Mouse (Mus musculus) layer of hippocampus, adult 18-20 months (tissue): ENCODE results near the gene Wdr53. TPM values are rescaled to one million over a fixed set of nuclear protein-coding genes. Genes with fewer than 3 reads are reported as not detected.
"Not testable (repeated sequence)": the region's sequence is repeated elsewhere in the genome, so short reads cannot be mapped to it uniquely, and the experiment has no call there.

Experiments
- DNase-seq, 2 experiments: peaks; one replicate each; pipeline ENCODE4 v3.0.0; 2022; ENCODE audit warnings: low spot score in 2 of 2
- long read RNA-seq: library from polyadenylated mRNA; stranded (forward); transcript quantifications from one replicate; pipeline ENCODE4 v2.0.0, GENCODE M21; 2021
- total RNA-seq, 2 experiments: library from RNA; stranded (reverse); gene quantifications; 2 replicates each; pipeline ENCODE4 v1.2.3; 2021

Gene Wdr53
- 10 to 100 TPM; 13.2 to 14.0 TPM for total RNA-seq
- long read RNA-seq, partial matches to known transcripts = 2 of 9 reads
- long read RNA-seq, other reads (novel, unspliced or antisense) = 2 of 9 reads

DNA sequence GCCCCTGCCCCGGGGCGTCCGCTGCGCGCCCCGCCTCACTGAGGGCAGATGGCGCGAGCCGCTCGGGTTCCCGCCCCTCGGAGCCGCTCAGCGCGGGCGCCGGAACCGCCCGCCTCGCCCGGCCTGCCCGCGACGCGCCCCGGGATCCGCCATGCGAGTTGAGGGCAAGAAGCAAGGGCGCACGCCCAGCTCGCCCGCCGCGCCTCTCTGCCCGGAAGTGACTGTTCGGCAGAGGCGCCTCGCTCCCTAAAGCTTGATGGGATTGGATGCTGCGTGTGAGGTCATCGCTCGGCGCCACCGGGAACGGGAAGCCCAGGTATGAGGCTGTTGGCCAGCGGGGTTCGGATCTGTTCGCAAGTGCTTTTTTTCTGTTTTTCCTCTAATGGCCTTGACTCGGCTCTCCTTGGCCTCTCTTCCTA is at the start of gene Wdr53, which contains the start of gene Fbxo45:
Gene Wdr53, plus strand, starts transcription at position 276 of the 419 bp plus-strand sequence.
Gene Fbxo45, minus strand, starts transcription at position 207 of the 419 bp plus-strand sequence.
- DNase-seq = peak; percentile 97 to 99

DNA sequence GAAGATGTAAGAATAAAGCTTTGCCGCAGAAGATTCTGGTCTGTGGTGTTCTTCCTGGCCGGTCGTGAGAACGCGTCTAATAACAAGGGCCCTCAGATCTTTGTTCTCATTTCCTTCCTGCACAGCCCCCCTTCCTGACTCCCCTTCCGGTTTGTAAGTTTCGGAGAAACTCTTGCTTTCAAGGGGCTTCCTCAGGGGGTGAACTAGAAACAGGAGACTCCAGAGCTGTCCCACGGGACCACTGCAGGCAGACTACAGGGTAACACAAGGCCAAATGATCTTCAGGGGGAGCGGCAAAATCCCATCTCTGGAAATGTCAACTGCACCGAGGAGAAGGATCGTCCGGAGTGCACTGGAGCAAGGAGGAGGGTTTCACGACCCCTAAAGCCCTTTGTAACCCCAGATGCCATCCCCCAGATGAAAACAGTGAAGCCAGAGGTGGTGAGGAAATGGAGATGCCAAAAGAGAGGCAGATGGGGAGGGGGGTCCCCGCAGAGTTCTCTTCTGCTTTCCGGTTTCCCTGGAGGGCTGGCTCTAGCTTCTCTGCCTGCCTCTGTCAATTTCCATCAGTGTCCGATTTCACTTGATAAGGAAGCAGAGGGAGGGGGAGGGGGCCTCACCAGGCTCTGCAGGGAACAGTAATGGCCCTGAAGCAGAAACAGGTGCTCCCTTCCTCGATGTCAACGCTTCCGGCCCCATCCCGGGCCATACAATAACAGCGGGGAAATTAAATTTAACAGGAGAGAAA is 46.6 kb upstream of the Wdr53 start:
- no peak for DNase-seq

DNA sequence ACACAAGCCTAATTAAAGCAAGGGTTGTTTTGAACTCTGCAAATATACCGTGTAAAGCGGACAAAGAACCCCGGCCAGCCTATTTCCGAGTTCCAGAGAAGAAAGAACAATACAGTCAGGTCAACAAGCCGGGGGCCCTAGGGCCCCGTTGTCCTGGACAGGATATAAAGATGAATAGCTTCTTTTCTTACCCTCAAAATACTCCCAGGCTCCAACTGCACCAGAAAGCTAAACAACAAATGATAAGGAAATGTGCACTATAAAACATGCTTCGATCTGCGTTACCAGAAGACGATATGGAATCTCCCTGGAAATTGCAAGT is 46.1 kb upstream of the Wdr53 start:
- DNase-seq = no peak

DNA sequence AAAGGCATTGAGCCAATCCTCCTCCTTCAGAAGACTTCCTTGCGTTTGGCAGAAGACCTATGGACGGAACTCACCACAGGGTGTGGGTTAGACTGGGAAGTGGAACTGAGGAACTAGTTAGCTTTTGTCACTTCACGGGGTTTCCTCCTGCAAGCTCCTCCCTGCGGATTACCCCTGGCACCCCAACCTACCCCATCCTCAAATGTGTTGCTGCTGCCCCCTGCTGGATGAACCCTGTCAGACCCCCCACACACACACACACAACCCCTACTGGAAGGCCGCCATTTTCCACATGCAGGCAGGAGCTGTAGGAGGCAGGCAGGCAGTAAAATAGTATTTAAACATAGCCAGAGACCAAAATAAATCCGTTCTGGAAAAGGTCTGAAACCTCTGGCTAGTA is 44.3 kb upstream of the Wdr53 start:
- DNase-seq = peak in 1 of 2 experiments; percentile 30

DNA sequence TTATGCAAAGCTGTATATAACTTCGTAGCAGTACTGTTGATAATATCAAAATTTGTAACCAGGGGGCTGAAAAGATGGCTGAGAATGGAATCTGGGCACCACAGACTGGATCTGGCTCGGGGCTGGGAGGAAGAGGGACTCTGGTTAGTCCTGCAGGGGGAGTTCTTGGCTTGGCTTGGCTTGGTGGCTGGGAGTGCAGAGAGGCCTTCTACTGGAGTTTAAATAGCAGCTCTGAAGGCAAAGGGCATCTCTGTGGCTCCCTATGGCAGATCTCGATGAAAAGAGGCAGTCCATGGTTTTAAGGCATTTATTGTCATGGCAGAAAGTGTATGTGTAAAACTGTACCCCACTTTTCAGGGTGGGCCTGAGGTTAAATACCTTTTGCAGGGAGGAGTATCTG is 42.1 kb upstream of the Wdr53 start:
- no peak for DNase-seq

DNA sequence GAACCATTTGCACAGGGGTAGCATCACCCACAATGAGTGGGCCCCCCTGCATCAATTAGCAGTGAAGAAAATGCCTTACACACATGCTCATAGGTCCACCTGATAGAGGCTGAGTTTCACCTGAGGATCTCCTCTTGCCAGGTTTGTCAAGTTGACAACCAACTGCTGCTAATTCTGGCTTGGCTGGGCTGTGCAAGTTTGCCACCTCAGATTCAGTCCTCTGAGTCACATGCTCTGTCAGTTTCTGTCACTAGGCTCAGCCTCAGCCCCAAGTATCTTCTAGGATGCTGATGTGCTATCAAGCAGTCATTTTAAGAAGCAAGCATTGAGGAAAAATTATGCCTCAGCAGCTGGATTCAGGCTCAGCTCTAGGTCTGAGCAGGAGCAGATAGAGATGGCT is 32.9 kb upstream of the Wdr53 start:
- DNase-seq = no peak

DNA sequence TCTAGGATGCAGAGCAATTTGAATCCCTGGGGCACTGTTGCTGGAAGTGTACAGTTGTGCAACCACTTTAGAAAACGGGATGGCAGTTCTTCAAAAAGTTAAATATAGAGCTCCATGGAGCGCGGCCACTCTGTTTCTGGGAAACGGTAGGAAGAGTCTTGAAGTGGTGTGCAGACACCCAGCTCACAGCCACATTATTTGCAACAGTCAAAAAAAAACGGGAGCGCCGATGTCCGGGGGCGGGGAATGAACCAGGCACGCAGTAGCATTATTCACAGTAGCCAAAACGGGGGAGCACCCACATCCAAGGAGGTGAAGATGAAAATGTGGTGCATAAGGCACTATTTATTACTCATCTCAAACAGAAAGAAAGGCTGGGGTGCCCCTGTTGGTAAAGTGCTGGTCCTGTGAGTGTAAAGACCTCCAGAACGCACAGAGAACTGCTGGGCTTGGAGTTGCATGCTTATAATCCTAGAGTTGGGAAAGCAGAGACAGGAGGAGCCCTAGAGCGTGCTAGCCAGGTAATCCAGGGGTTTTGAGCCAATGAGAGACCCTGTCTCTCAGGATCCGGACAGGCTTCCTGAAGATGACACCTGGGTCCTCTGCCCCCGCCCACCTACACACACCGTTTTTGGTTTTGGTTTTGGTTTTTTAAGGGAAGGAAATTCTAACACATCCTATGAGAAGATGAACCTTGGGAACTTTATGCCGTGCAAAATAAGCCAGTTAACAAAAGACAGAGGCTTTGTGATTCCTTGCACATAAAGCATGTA is 32.0 kb upstream of the Wdr53 start:
- peak in 1 of 2 experiments; percentile 44 for DNase-seq

DNA sequence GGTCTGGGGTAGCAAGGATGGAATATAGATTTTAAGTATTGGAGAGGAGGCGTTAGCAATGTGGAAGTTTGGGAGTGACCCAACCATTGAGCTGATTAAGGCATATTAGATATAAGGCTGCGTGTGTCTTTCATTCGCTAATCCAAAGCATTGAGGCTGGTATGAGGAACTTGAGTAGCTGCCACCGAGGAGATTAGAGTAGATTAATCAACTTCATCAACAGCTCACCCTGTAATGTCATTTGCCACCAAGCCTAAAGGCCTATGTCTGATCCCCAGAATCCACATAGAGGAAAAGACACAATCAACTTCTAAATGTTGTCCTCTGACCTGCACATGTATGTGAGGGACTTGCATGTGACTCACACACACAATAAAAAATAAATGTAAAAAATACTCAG is 25.2 kb upstream of the Wdr53 start:
- DNase-seq = no peak

DNA sequence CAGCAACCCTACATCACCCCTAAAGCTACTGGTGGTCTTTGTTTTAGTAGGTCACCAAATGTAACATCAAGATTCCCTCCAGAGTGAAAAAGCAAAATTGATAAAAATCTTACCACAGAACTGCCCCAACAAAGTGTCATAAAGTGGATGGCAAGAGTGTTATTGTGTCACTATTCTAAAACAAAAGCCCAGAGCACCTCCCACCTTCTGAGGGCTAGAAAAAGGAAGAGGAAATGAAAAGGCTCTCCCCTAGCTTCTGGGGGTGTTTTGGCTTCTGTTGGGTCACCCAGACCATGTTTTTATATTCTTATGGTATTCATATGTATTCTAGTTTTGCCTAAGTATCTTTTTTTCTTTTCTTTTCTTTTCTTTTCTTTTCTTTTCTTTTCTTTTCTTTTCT is 24.6 kb upstream of the Wdr53 start:
- DNase-seq = no peak

DNA sequence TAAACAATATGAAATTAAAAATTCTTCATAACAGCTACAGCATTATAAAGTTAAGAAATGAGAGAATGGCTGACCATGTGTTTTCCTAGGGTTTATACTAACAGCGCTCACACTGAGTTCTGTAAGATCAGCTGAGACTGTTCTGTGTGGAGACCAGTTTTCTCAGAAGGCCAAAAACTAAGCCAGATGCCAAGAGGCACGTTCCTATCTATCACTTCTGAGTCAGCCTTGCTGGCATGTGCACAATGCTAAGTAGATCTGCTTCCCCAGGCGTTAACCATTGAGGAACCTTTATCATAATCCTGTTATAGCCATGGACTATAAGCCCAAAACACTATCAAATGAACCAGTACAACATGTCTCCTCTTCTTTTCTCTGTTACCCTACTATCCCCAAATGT is 15.0 kb upstream of the Wdr53 start:
- DNase-seq = not testable (repeated sequence)

DNA sequence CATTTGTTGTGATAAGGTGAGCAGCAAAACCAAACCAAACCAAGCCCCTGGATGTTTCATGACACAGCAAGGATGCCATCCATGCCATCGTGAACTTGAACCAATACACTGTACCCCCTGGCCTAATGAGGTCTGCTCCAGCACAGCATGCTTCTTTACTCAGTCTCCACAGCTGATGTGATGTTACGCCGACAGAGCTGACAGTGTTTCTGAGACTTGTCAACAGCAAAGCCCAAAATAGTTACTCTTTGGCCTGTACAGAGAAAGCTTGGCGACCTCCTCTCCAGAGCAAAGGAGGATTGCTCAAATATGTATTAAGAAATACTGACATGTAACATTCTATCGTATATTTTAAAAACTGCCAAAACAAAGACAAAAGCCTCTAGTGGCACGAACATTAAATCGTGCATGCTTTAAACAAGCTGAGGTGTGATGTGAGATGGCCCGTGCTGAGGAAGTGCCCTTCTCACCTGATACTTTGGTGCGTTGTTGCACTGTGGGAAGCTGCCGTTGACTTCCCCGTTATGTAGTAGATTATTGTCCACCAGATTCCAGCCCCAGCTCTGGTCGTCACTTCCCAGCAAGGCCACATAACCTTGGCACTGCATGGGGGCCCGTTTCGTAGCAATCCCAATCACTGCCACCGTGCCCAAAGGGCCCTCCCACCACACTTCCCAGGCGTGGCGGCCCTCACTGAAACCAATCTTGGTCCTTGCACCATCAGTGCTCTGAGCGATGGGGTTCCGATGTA is 8.9 kb upstream of the Wdr53 start:
- no peak for DNase-seq

DNA sequence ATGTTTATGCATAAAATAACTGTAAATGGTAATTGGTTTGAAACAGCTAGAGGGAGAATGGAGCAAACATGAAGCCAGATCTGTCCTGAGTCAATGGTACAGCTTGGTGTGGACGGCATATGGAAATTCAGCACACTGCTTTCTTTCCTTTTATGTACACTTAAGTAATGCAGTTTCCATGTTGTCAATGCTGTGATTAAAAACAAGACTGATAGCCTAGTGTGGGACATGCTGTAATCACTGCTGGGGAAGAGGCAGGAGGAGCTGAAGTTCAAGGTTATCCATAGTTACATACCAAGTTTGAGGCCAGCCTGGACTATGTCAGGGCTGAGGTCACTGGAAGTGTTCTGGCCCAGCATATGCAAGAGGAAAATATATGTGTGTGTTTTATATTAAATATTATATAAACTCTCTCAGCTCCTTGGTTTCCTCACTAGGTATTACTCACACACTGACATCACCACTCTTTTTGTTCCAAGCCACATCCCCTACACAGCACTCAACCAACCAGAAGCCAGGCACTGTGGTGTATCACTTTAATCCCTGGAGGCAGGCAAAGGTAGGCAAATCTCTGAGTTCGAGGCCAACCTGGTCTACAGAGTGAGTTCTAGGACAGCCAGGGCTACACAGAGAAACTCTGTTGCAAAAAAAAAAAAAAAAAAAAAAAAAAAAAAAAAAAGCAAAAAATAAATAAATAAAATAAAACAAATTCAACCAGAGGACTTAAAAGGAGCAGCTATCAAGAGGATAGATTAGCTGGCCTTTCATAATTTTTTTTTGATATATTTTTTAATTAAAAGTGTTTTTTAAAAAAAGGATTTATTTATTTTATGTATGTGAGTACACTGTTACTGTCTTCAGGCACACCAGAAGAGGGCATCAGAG is 7.4 kb upstream of the Wdr53 start:
- DNase-seq = no peak

DNA sequence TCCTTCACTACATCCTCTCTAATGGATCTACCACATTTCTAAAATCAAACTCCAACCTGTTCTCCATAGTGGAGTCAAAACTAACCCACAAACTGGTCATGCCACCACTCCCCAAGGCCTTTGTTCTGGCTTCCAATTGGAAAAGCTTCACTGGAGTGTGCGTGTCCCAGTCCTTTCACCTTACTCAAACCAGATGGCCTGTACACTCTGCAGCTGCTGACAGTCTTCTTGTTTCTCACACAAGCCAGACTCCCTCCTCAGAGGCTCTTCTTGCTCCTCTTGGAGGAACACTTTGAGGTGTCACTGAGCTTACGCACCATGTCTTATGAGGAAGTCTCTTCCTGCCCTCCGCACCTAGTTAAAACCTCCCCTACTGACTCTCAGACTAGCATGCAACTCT is 3.1 kb upstream of the Wdr53 start:
- DNase-seq = no peak

DNA sequence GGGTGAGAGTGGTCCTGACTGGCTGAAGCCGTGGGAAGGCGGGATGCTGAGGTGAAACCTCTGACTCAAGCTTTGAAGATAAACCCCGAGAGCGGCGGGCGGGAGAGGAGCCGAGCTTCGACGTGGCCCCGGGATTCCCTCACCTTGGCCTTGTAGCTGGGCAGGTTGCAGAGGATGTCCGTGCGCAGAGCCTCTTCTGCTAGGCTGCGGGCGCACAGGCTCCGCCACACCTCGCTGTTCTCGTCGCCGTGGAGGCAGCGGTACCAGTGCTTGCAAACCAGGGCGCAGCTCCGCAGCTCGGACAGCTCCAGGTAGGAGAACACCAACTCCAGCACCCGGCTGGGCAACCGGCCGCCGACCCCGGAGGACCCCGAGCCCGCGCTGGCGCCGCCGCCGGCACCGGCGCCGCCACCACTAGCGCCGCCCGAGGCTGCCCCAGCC is 656 bp upstream of the Wdr53 start:
- DNase-seq = peak; percentile 47 to 57

DNA sequence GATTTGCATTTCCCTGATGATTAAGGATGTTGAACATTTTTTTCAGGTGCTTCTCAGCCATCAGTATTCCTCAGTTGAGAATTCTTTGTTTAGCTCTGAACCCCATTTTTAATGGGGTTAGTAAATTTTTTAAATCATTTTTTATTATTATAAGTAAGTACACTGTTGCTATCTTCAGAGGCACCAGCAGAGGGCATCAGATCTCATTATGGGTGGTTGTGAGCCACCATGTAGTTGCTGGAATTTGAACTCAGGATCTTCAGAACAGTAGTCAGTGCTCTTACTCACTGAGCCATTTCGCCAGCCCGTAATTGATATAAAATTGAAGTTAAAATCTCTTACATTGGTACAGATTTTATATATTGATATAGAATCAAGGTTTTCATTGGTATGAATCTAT is 17.2 kb downstream of the Wdr53 start:
- not testable (repeated sequence) for DNase-seq

DNA sequence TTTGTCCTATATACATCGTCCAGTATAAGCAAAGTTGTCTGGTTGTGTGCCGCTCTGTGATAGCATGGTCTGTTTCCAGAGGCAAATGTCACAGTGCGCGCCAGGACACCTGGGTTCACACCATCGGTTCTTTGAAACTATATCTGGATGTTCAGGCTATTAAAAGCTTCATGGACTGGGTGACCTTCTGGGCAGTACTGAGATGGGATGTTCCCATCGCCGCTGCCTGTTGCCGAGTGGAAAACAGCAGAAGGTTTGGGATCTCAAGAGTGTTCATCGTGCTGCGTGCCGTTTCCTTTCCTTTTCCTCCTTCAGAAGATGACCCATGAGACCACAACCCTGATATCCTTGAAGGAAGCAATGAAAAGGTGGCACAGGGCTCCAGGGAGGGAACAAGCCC is 24.3 kb downstream of the Wdr53 start, which contains the start of gene Smco1:
Gene Smco1, plus strand, starts transcription at position 178 of the 400 bp plus-strand sequence.
- DNase-seq = no peak

DNA sequence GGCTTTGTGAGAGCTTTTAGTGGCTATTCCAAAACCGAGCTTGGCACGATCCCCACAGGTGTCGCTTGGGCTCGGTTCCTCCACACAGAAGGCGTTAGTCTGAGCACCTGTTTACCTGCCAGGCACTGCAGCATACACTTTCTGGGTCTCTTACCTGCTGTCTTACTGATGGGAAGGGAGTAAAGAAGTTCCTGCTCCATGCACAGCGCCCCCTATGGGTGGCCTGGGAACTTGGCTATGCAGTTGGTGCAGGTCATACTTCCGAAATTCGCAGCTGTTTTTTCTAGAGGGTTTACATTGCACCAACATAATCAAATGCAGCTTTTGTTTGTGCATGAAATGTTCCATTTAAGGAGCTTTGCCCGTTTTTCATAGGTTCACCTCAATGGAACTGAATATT is 26.3 kb downstream of the Wdr53 start:
- no peak for DNase-seq

DNA sequence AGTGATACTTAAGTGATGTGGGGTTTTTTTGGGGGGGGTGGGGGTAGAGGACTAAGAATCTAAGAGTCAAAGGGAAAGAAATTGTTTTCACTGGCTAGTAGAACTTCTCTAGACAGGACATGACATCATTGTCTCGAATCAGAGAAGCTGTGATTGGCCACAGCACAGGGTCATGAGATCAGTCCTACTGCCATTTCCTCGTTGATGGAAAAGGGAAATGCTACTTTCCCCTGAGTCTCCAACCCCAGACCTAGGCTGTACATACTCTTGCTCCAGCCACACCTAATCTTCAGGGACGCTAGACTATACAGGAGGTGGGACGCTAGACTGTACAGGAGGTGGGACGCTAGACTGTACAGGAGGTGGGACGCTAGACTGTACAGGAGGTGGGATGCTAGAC is 28.0 kb downstream of the Wdr53 start:
- no peak for DNase-seq

DNA sequence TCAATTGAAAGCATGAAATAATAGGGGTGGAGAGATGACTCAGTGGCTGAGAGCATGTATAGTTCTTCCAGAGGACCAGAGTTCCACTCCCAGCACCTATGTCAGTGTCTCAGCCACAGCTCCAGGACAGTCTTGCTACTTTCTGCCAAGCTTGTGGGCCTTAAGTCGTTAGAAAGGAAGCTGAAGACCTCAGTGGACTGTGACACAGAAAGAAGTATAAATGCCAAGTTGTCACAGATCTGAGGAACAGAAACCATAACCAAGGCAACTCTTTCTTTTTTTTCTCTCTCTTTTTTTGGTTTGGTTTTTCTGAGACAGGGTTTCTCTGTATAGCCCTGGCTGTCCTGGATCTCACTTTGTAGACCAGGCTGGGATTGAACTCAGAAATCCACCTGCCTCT is 28.8 kb downstream of the Wdr53 start:
- DNase-seq = no peak
